In genomic region chr8:66388693-66389092, GRCm38 (mm10) we compare ENCODE assay signal across 19 mouse cellular contexts.
DNase-seq lines count a peak whose midpoint lies in the region; ATAC-seq and TF ChIP-seq lines count a peak whose summit lies in the region.
"Had no signal": no experiment of that assay in that cellular context is flagged by ENCODE, and none has a peak within 500 bp of the region (broad histone marks: within the 10 kb centered on the region; RNA-seq: fewer than 3 reads in every experiment).

No protein-coding gene starts in this region.

- TF ChIP-seq POLR2A in small intestine, adult 2 months (IDR thresholded peaks at IDR 0.05; ENCODE audit: low read depth, low read length) = no peak

- WGBS in heart, embryonic 10.5 days = 82% methylated on average over 2 of the region's 2 CpGs
- WGBS in lung, postnatal 0 days = 62% methylated on average over 2 of the region's 2 CpGs
- WGBS in small intestine, adult 2 months = 45% methylated on average over 2 of the region's 2 CpGs

- no peak overlapping the region for H3K4me3 ChIP-seq in heart, embryonic 10.5 days
- no peak overlapping the region for H3K4me3 ChIP-seq in lung, postnatal 0 days (ENCODE audit: low read depth, low read length)
- H3K4me3 ChIP-seq in small intestine, adult 2 months (ENCODE audit: low read depth, low read length) = no peak overlapping the region
- H3K4me3 ChIP-seq: erythroblast, embryonic 14.5 days; heart, embryonic 15.5 days; intestine, embryonic 15.5 days; kidney, embryonic 15.5 days; layer of hippocampus, adult 2 months; limb, embryonic 10.5 days; liver, embryonic 15.5 days had no signal

- no peak overlapping the region for H3K9ac ChIP-seq in lung, postnatal 0 days (replicated peaks; ENCODE audit: low read depth)
- H3K9ac ChIP-seq: heart, embryonic 15.5 days; hindbrain, embryonic 14.5 days; intestine, embryonic 15.5 days; kidney, embryonic 15.5 days; liver, embryonic 15.5 days had no signal

- TF ChIP-seq EP300 in lung, postnatal 0 days (IDR thresholded peaks at IDR 0.05) = no peak

- H3K27ac ChIP-seq in heart, embryonic 10.5 days = no peak overlapping the region
- no peak overlapping the region for H3K27ac ChIP-seq in lung, postnatal 0 days (ENCODE audit: low read length)
- 0 out of 2 replicates have a peak overlapping the region, but pooled peaks have one; percentile 19 for H3K27ac ChIP-seq in small intestine, adult 2 months (ENCODE audit: insufficient read depth, low read depth, low read length)
- H3K27ac ChIP-seq: heart, embryonic 15.5 days; hindbrain, embryonic 14.5 days; intestine, embryonic 15.5 days; kidney, embryonic 15.5 days; layer of hippocampus, adult 2 months; limb, embryonic 10.5 days; liver, embryonic 15.5 days had no signal

- no peaks in the 10 kb centered on the region for H3K27me3 ChIP-seq in heart, embryonic 10.5 days (ENCODE audit: insufficient read depth, poor library complexity, severe bottlenecking)
- no peaks in the 10 kb centered on the region for H3K27me3 ChIP-seq in lung, postnatal 0 days (replicated peaks; ENCODE audit: insufficient read depth, low read length)
- H3K27me3 ChIP-seq in small intestine, adult 2 months (ENCODE audit: control insufficient read depth, insufficient read depth, low read length) = no peaks in the 10 kb centered on the region
- H3K27me3 ChIP-seq: heart, embryonic 15.5 days; intestine, embryonic 15.5 days; kidney, embryonic 15.5 days; liver, embryonic 15.5 days had no signal

- no peak for TF ChIP-seq CTCF in lung, postnatal 0 days (IDR thresholded peaks at IDR 0.05)
- TF ChIP-seq CTCF in small intestine, adult 2 months (IDR thresholded peaks at IDR 0.05; ENCODE audit: extremely low read depth, insufficient read length, insufficient replicate concordance, low read depth, low read length) = no peak

- no peak for ATAC-seq in lung, postnatal 0 days
- peak; percentile 59 for ATAC-seq in granulocyte monocyte progenitor cell, adult 5-6 weeks (replicated peaks; ENCODE audit: poor library complexity, severe bottlenecking)
- ATAC-seq: intestine, embryonic 15.5 days had no signal

- H3K4me2 ChIP-seq in lung, postnatal 0 days (replicated peaks; ENCODE audit: low read depth, low read length) = no peak overlapping the region
- H3K4me2 ChIP-seq: heart, embryonic 15.5 days; hindbrain, embryonic 14.5 days; intestine, embryonic 15.5 days; kidney, embryonic 15.5 days; liver, embryonic 15.5 days had no signal

- no peaks in the 10 kb centered on the region for H3K4me1 ChIP-seq in heart, embryonic 10.5 days
- H3K4me1 ChIP-seq in lung, postnatal 0 days (ENCODE audit: insufficient read depth, low read depth, low read length) = no peaks in the 10 kb centered on the region
- H3K4me1 ChIP-seq in small intestine, adult 2 months (ENCODE audit: control insufficient read depth, insufficient read depth, insufficient read length, low read length) = no peaks in the 10 kb centered on the region
- H3K4me1 ChIP-seq: heart, embryonic 15.5 days; intestine, embryonic 15.5 days; kidney, embryonic 15.5 days; limb, embryonic 10.5 days; liver, embryonic 15.5 days had no signal

- DNase-seq in heart, adult 9 months (ENCODE audit: low spot score in 2 of 2) = peak; percentile 12 to 33
- DNase-seq in heart, embryonic 10.5 days (ENCODE audit: low spot score) = no peak
- peak; percentile 26 for DNase-seq in lung, postnatal 25 days (ENCODE audit: low spot score)
- DNase-seq in lung, postnatal 0 days (ENCODE audit: low spot score) = no peak
- no peak for DNase-seq in right cerebral cortex, postnatal 4 days
- DNase-seq in frontal cortex, postnatal 14 days (ENCODE audit: low spot score in 2 of 2) = no peak
- DNase-seq: cerebellum, adult 2 months; gastrocnemius, postnatal 14 days; thymus, postnatal 25 days had no signal

- no peaks in the 10 kb centered on the region for H3K36me3 ChIP-seq in heart, embryonic 10.5 days
- H3K36me3 ChIP-seq in lung, postnatal 0 days (ENCODE audit: insufficient read depth, low read length) = no peaks in the 10 kb centered on the region
- H3K36me3 ChIP-seq in small intestine, adult 2 months (ENCODE audit: control insufficient read depth, insufficient read depth, low read length) = no peaks in the 10 kb centered on the region
- H3K36me3 ChIP-seq: heart, embryonic 15.5 days; intestine, embryonic 15.5 days; kidney, embryonic 15.5 days; limb, embryonic 10.5 days; liver, embryonic 15.5 days had no signal

- H3K9me3 ChIP-seq in heart, embryonic 10.5 days = no peaks in the 10 kb centered on the region
- no peaks in the 10 kb centered on the region for H3K9me3 ChIP-seq in lung, postnatal 0 days (ENCODE audit: low read length)
- H3K9me3 ChIP-seq: heart, embryonic 15.5 days; intestine, embryonic 15.5 days; kidney, embryonic 15.5 days; limb, embryonic 10.5 days; liver, embryonic 15.5 days had no signal

Comparison
In these comparisons a context has a peak if more than half of its experiments do, and no peak if none do; other contexts are left out.
1. DNase-seq: peak in heart, adult 9 months (2 of 2) and lung, postnatal 25 days (single experiment); none in heart, embryonic 10.5 days (single experiment), lung, postnatal 0 days (single experiment), right cerebral cortex, postnatal 4 days (single experiment) and frontal cortex, postnatal 14 days (0 of 2).